Mouse (Mus musculus): ENCODE measurements at regions not wholly inside any gene's neighbourhood (a gene's known extent, or its start where the extent isn't known, plus 50 kb on each side); places are given as distances from the start of the nearest gene placed in this dataset.

- TF ChIP-seq CTCF (IDR thresholded peaks at IDR 0.05; ENCODE audit: low read depth) (no peak), EP300 (IDR thresholded peaks at IDR 0.05; ENCODE audit: low read depth) (no peak)
These were observed 731.8 kb downstream of the Defb40 start for GRCm38 (mm10) chr8:18246299-18246698.
